Comparison of ENCODE assay signal across 8 mouse cellular contexts in the genomic region with DNA sequence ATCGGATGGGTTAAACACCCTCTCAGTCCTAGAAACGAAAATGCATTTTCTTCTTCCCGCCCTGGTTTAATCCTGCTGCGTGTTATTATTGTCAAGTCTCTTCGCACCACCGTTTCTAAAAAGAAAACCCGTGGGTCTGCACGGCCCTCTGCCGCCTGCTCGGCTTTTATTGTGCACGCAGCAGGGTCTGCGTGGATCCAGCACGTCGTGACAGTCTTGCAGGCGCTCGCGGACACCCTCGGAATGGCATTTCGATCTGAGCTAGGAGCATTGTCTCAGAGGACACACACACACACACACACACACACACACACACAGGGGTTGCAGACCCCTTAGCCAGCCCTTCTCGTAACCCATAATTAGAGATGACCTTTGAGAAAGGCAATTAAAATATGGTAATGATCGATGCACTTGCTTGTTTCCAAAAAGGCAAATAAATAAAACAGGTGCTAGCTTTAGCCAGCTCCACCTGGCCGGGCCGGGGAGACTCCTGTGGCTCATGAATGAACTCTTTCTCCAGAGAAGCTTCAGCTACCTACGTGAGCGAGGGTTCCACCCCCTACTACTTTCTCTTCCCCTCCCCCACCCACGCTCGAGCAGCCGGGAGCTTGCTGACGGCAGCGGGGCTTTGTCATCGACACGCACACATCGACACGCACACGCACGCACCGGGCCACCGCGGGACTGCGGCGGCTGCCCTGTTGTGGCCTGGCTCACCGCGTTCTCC. TPM values are rescaled to one million over a fixed set of nuclear protein-coding genes. Genes with fewer than 3 reads are reported as not detected.
DNase-seq lines count a peak whose midpoint lies in the region; ATAC-seq lines count a peak whose summit lies in the region.

No protein-coding gene starts in this region.

- H3K36me3 ChIP-seq in heart, embryonic 12.5 days, result no peaks in the 10 kb centered on the region
- no peaks in the 10 kb centered on the region for H3K36me3 ChIP-seq in embryonic facial prominence, embryonic 10.5 days (replicated peaks)
- no peaks in the 10 kb centered on the region for H3K36me3 ChIP-seq in intestine, embryonic 15.5 days
- no peaks in the 10 kb centered on the region for H3K36me3 ChIP-seq in midbrain, embryonic 13.5 days

- no peak for DNase-seq in heart, postnatal 4 days
- DNase-seq in CD8-positive naive resting alpha-beta T cell, adult 2 months (ENCODE audit: low read depth in 2 of 2, low spot score in 2 of 2), result peak; percentile 28 to 47
- peak; percentile 63 for DNase-seq in embryonic facial prominence, embryonic 10.5 days (ENCODE audit: low spot score)
- DNase-seq in Muller cell, postnatal 12 days (ENCODE audit: inconsistent ontology term), result no peak
- DNase-seq in gastrocnemius, postnatal 25 days, result no peak

- peak overlapping the region; percentile 42 for H3K4me3 ChIP-seq in heart, embryonic 12.5 days
- H3K4me3 ChIP-seq in embryonic facial prominence, embryonic 10.5 days, result peak overlapping the region; percentile 47
- peak overlapping the region; percentile 17 for H3K4me3 ChIP-seq in intestine, embryonic 15.5 days (replicated peaks)
- H3K4me3 ChIP-seq in midbrain, embryonic 13.5 days (replicated peaks), result peak overlapping the region; percentile 21

- peaks cover 47% of the 10 kb centered on the region for H3K4me1 ChIP-seq in heart, embryonic 12.5 days (replicated peaks)
- H3K4me1 ChIP-seq in embryonic facial prominence, embryonic 10.5 days, result peaks cover 62% of the 10 kb centered on the region
- peaks cover 17% of the 10 kb centered on the region; the same call in 1 of the 2 replicates for H3K4me1 ChIP-seq in intestine, embryonic 15.5 days (replicated peaks)
- peaks cover 43% of the 10 kb centered on the region for H3K4me1 ChIP-seq in midbrain, embryonic 13.5 days (replicated peaks)

- WGBS in heart, embryonic 12.5 days, result 4% methylated on average over 43 of the region's 43 CpGs
- WGBS in embryonic facial prominence, embryonic 10.5 days, result 3% methylated on average over 43 of the region's 43 CpGs
- WGBS in intestine, embryonic 15.5 days, result 8% methylated on average over 43 of the region's 43 CpGs
- 4% methylated on average over 43 of the region's 43 CpGs for WGBS in midbrain, embryonic 13.5 days

- H3K4me2 ChIP-seq in heart, embryonic 12.5 days, result peak overlapping the region; percentile 74
- peak overlapping the region; percentile 59 for H3K4me2 ChIP-seq in intestine, embryonic 15.5 days (replicated peaks)
- peak overlapping the region; percentile 51 for H3K4me2 ChIP-seq in midbrain, embryonic 13.5 days (replicated peaks)

- peak; percentile 63 for ATAC-seq in heart, embryonic 12.5 days (ENCODE audit: insufficient number of reproducible peaks, low FRiP score)
- ATAC-seq in intestine, embryonic 15.5 days, result peak; percentile 41; the same call in 1 of the 2 replicates
- ATAC-seq in midbrain, embryonic 13.5 days, result peak; percentile 72

- H3K27ac ChIP-seq in heart, embryonic 12.5 days (ENCODE audit: poor library complexity, severe bottlenecking), result no peak overlapping the region
- H3K27ac ChIP-seq in embryonic facial prominence, embryonic 10.5 days (replicated peaks), result peak overlapping the region; percentile 81
- no peak overlapping the region for H3K27ac ChIP-seq in intestine, embryonic 15.5 days
- H3K27ac ChIP-seq in midbrain, embryonic 13.5 days, result peak overlapping the region; percentile 51; the same call in 1 of the 2 replicates

- peak overlapping the region; percentile 63 for H3K9ac ChIP-seq in heart, embryonic 12.5 days
- H3K9ac ChIP-seq in intestine, embryonic 15.5 days, result 0 out of 2 replicates have a peak overlapping the region, but pooled peaks have one; percentile 3
- H3K9ac ChIP-seq in midbrain, embryonic 13.5 days (replicated peaks), result peak overlapping the region; percentile 32; the same call in 1 of the 2 replicates

- peaks cover 74% of the 10 kb centered on the region for H3K27me3 ChIP-seq in heart, embryonic 12.5 days (replicated peaks)
- peaks cover 99% of the 10 kb centered on the region for H3K27me3 ChIP-seq in embryonic facial prominence, embryonic 10.5 days (replicated peaks; ENCODE audit: low read depth, poor library complexity, severe bottlenecking)
- peaks cover 21% of the 10 kb centered on the region for H3K27me3 ChIP-seq in intestine, embryonic 15.5 days (replicated peaks)
- H3K27me3 ChIP-seq in midbrain, embryonic 13.5 days, result peaks cover 87% of the 10 kb centered on the region

- H3K9me3 ChIP-seq in heart, embryonic 12.5 days (replicated peaks), result no peaks in the 10 kb centered on the region
- H3K9me3 ChIP-seq in embryonic facial prominence, embryonic 10.5 days, result no peaks in the 10 kb centered on the region
- no peaks in the 10 kb centered on the region for H3K9me3 ChIP-seq in intestine, embryonic 15.5 days
- H3K9me3 ChIP-seq in midbrain, embryonic 13.5 days, result no peaks in the 10 kb centered on the region

RNA-seq across cellular contexts. Expression of gene Bcor, which starts 8.7 kb away (rescaled TPM):
- 20.3 and 23.4 TPM in 2 replicates for polyA plus RNA-seq in heart, embryonic 12.5 days (2016; fragmentation: Nextera tagmentation; extraction: Ambion mirVana)
- 10 to 100 TPM; 46.2 to 48.1 TPM for total RNA-seq in heart, postnatal 4 days (2021)
- 23.7 and 26.3 TPM in 2 replicates for polyA plus RNA-seq in embryonic facial prominence, embryonic 10.5 days (2016; fragmentation: Nextera tagmentation; extraction: Ambion mirVana)
- 12.4 and 13.7 TPM in 2 replicates for polyA plus RNA-seq in intestine, embryonic 15.5 days (2015; fragmentation: Nextera tagmentation; extraction: Ambion mirVana)
- 24.1 and 25.4 TPM in 2 replicates for polyA plus RNA-seq in midbrain, embryonic 13.5 days (2015; fragmentation: Nextera tagmentation; extraction: Ambion mirVana)
- total RNA-seq in gastrocnemius, postnatal 25 days (2021), result 10 to 100 TPM; 10.1 to 13.7 TPM

Comparison
In these comparisons a context has a peak if more than half of its experiments do, and no peak if none do; other contexts are left out.
1. H3K27ac ChIP-seq: peak in embryonic facial prominence, embryonic 10.5 days (single experiment) and midbrain, embryonic 13.5 days (single experiment); none in heart, embryonic 12.5 days (single experiment) and intestine, embryonic 15.5 days (single experiment).
2. H3K9ac ChIP-seq: peak in every context shown above with its lines; median percentile 63 in heart, embryonic 12.5 days; 32 in midbrain, embryonic 13.5 days; 3 in intestine, embryonic 15.5 days.
3. DNase-seq: peak in CD8-positive naive resting alpha-beta T cell, adult 2 months (2 of 2) and embryonic facial prominence, embryonic 10.5 days (single experiment); none in heart, postnatal 4 days (single experiment), Muller cell, postnatal 12 days (single experiment) and gastrocnemius, postnatal 25 days (single experiment).
4. Peak in every context shown above with its lines, with median percentiles within 50 percentile points of each other: ATAC-seq, H3K4me2 ChIP-seq and H3K4me3 ChIP-seq.